Mouse (Mus musculus) hindbrain, postnatal 0 days (tissue): Measurements from ENCODE around the gene Zfp281. TPM values are rescaled to one million over a fixed set of nuclear protein-coding genes. Genes with fewer than 3 reads are reported as not detected.

Source experiments
- ATAC-seq: fragments of 200-750 bp; cut with Nextera tagmentation; 2 replicates; pipeline ENCODE4 v1.8.0; 2017; ENCODE audit warnings: mild to moderate bottlenecking, moderate TSS enrichment, moderate library complexity
- DNase-seq: peaks from one replicate; pipeline ENCODE4 v3.0.0-alpha.2; 2015; ENCODE audit warnings: low spot score
- H3K27ac ChIP-seq: fragments of 300-500 bp; sonication (generic); 2 replicates; pipeline ENCODE4 v1.5.1; 2014; ENCODE audit warnings: mild to moderate bottlenecking
- H3K27me3 ChIP-seq: fragments of 300-500 bp; sonication (generic); 2 replicates; pipeline ENCODE4 v1.6.1; 2014; ENCODE audit warnings: low read length, mixed read lengths; ENCODE audit not compliant: insufficient read depth
- H3K36me3 ChIP-seq: fragments of 300-500 bp; sonication (generic); 2 replicates; pipeline ENCODE4 v1.6.1; 2014; ENCODE audit warnings: low read length, mixed read lengths; ENCODE audit not compliant: insufficient read depth
- H3K4me1 ChIP-seq: fragments of 300-500 bp; sonication (generic); 2 replicates; pipeline ENCODE4 v1.6.1; 2014; ENCODE audit warnings: antibody characterized with exemption, low read length, mixed read lengths; ENCODE audit not compliant: insufficient read depth
- H3K4me2 ChIP-seq: fragments of 300-500 bp; sonication (generic); 2 replicates; pipeline ENCODE4 v1.6.1; 2014; ENCODE audit warnings: low read depth, mild to moderate bottlenecking, low read length, moderate library complexity, mixed read lengths
- H3K4me3 ChIP-seq: fragments of 300-500 bp; sonication (generic); 2 replicates; pipeline ENCODE4 v1.5.1; 2014; ENCODE audit warnings: low read length
- H3K9ac ChIP-seq: fragments of 300-500 bp; sonication (generic); replicated peaks from 2 replicates; pipeline ENCODE4 v1.6.1; 2014; ENCODE audit warnings: mild to moderate bottlenecking, low read length, moderate library complexity, mixed read lengths
- H3K9me3 ChIP-seq: fragments of 300-500 bp; sonication (generic); 2 replicates; pipeline ENCODE4 v1.6.1; 2016; ENCODE audit warnings: low read length, mixed read lengths
- CTCF ChIP-seq: IDR thresholded peaks from 2 replicates; pipeline ENCODE4 v1.5.1; 2016; ENCODE audit warnings: antibody characterized with exemption, control low read depth, low read depth
- WGBS: fragments of 180-500 bp; shearing (Covaris S2); extraction: QIAGEN DNeasy Blood & Tissue Kit; methylation state at CpG from one replicate; pipeline ENCODE4 v1.1.7; 2014; 5-methylcytosine and 5-hydroxymethylcytosine counted together
- polyA plus RNA-seq: library from polyadenylated mRNA; unstranded; fragments of >200 nt; fragmentation: Nextera tagmentation; extraction: Ambion mirVana; gene quantifications from 2 replicates; pipeline ENCODE4 v1.2.1, GENCODE M21; 2015
- total RNA-seq: library from RNA; depleted of rRNA; stranded (reverse); fragments of >200 nt; gene quantifications from 2 replicates; pipeline ENCODE4 v1.2.3, GENCODE M21; 2014

The Zfp281 gene
- total and polyA plus RNA-seq, 2 experiments from 2014 or later, result 19.5 to 22.3 TPM

DNA sequence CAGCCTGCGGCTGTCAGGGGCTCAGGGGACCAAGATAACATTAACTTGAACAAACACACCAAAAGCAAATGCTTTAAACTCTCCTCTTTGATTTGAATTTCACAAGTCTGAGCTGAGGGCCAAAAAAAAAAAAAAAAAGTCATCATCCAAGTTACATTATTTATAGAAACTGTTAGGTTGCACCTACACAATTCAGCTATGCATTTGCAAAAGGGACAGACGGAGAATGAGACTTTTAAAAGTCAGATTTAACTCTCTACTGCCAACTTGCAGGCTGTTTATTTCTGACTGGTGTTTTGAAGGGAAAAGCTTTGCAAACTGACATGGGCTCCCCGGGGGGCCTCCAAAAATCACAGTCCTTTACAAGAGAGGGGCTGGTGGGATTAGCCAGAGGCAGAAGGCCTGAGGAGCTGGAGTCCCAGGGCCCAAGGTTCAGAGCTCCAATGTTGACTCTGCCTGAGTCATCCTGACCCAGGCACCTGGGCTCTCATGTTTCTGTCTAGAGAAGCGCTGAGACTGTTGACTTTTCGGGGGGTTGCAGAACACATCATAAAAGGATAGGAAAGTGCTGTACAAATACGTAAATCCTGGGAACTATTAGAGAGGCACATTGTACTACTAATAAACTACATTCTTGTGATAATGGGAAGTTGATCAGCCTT, 40.4 kb downstream of the Zfp281 start:
- H3K4me2 ChIP-seq, result no peak overlapping the region
- H3K27me3 ChIP-seq, result no peaks in the 10 kb centered on the region
- H3K9me3 ChIP-seq, result no peaks in the 10 kb centered on the region
- ATAC-seq (no peak), DNase-seq (no peak)
- no peak overlapping the region for H3K4me3 ChIP-seq
- WGBS, result 71% methylated on average over 6 of the region's 6 CpGs
- no peak overlapping the region for H3K27ac ChIP-seq
- H3K36me3 ChIP-seq, result no peaks in the 10 kb centered on the region
- H3K9ac ChIP-seq, result no peak overlapping the region
- TF ChIP-seq CTCF, result no peak
- no peaks in the 10 kb centered on the region for H3K4me1 ChIP-seq

DNA sequence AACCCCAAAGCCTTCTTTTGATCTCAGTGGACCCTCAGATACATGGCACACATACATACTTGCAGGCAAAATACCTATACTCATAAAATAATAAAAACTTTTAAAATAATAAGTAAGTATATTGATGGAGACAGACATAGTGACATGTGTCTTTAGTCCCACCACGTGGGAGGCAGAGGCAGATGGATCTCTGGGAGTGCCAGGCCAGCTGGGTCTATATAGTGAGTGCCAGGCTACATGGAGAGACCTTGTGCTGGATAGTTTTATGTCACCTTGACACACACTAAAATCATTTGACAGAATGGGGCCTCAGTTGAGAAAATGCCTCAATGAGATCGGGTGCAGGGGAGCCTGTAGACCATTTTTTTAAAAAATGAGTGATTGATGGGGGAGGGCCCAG, 41.8 kb downstream of the Zfp281 start:
- no peak for DNase-seq
- H3K4me3 ChIP-seq, result no peak overlapping the region
- no peak for ATAC-seq
- H3K4me1 ChIP-seq, result no peaks in the 10 kb centered on the region
- no peak for TF ChIP-seq CTCF
- no peaks in the 10 kb centered on the region for H3K27me3 ChIP-seq
- no peak overlapping the region for H3K9ac ChIP-seq
- H3K4me2 ChIP-seq, result no peak overlapping the region
- H3K9me3 ChIP-seq, result no peaks in the 10 kb centered on the region
- no peaks in the 10 kb centered on the region for H3K36me3 ChIP-seq
- WGBS, result 57% methylated on average over 2 of the region's 2 CpGs
- no peak overlapping the region for H3K27ac ChIP-seq

DNA sequence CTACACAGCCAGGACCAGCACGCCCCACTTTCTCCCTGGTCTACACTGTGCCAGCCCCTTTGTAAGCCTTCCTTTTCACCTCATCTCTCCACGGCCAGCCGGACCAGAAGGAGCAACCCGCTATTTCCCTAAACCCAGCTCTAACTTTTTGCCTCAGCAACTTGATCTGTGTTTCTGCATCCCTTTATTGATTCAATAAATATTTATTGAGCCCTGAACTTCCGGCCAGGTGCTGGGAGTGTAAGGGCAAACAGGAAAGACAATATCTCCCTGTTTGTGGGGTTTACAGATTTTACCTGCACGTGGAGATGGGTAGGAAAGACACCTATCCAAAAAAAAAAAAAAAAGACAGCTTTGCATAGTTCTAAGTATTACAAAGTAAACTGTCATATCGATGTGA, 45.2 kb downstream of the Zfp281 start:
- Histone ChIP-seq H3K27ac (no peak overlapping the region), H3K27me3 (no peaks in the 10 kb centered on the region), H3K4me2 (no peak overlapping the region), H3K36me3 (no peaks in the 10 kb centered on the region), H3K4me3 (no peak overlapping the region), H3K4me1 (no peaks in the 10 kb centered on the region), H3K9ac (no peak overlapping the region), H3K9me3 (no peaks in the 10 kb centered on the region)
- ATAC-seq, result no peak
- TF ChIP-seq CTCF, result no peak
- no peak for DNase-seq
- 76% methylated on average over 7 of the region's 7 CpGs for WGBS

DNA sequence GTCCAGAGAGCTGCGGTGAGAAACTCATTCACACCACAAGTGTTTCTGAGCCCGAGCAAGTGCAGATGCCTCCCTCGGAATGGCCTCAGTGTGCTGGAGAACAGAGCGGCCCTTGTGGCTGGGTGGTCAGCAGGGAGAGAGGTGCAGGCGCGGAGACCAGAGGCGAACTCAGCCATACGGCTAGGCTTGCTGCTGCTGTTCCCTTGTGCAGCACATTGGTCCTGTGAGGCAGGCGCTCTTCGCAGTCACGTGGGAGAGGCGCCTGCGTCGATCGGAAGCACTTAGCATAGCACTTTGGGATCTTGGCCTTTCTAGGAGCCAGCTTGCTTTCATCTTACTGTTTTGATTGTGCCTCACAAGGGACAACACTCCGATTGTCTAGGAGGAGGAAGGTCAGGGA, 45.7 kb downstream of the Zfp281 start:
- TF ChIP-seq CTCF, result no peak
- no peak overlapping the region for H3K9ac ChIP-seq
- H3K27me3 ChIP-seq, result no peaks in the 10 kb centered on the region
- 51% methylated on average over 16 of the region's 16 CpGs for WGBS
- no peak for DNase-seq
- ATAC-seq, result 0 out of 2 replicates have a peak, but pooled peaks have one; percentile 44
- no peaks in the 10 kb centered on the region for H3K36me3 ChIP-seq
- 0 out of 2 replicates have a peak overlapping the region, but pooled peaks have one; percentile 13 for H3K4me2 ChIP-seq
- no peak overlapping the region for H3K4me3 ChIP-seq
- H3K4me1 ChIP-seq, result no peaks in the 10 kb centered on the region
- no peaks in the 10 kb centered on the region for H3K9me3 ChIP-seq
- H3K27ac ChIP-seq, result no peak overlapping the region

DNA sequence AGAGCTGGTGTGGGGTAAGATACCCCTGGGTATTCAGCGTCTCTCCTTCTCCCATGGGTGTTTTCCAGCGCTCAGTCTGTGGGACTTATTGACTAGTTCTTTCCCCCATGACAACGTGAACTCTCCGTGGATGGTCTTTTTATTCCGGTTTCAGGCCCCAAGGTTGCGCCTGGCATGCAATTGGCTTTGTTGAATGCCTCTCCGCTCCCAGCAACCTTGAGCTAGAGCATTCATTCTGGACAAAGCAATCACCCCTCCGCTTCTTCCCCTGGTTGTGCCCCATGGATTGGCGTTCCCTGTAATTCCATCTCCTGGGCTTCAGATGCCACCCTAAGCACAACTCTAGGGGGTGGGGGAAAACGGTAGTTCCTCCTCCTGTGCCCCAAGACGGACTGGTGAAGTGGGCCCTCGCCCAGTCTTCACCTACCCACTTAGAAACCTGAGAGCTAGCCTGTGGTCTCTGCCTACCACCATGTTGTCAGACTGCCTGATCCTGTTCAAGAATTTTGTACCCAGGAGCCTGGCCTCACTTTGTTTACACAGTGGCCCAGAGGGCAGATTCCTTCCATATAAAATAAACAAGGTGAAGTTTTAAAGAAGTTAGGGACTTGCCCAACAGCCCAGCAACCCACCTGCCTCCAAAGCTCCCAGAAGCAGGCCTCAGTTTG, 47.2 kb downstream of the Zfp281 start:
- no peak overlapping the region for H3K4me2 ChIP-seq
- DNase-seq (no peak), ATAC-seq (no peak)
- no peaks in the 10 kb centered on the region for H3K9me3 ChIP-seq
- H3K27me3 ChIP-seq, result no peaks in the 10 kb centered on the region
- H3K4me3 ChIP-seq, result no peak overlapping the region
- 81% methylated on average over 12 of the region's 12 CpGs for WGBS
- TF ChIP-seq CTCF, result no peak
- no peaks in the 10 kb centered on the region for H3K36me3 ChIP-seq
- H3K27ac ChIP-seq, result no peak overlapping the region
- H3K4me1 ChIP-seq, result no peaks in the 10 kb centered on the region
- H3K9ac ChIP-seq, result no peak overlapping the region

- Histone ChIP-seq H3K36me3 (no peaks in the 10 kb centered on the region), H3K27me3 (no peaks in the 10 kb centered on the region), H3K4me3 (no peak overlapping the region), H3K4me1 (no peaks in the 10 kb centered on the region), H3K4me2 (no peak overlapping the region), H3K9ac (no peak overlapping the region), H3K27ac (no peak overlapping the region), H3K9me3 (no peaks in the 10 kb centered on the region)
- no peak for TF ChIP-seq CTCF
- ATAC-seq (no peak), DNase-seq (no peak)
- WGBS, result 91% methylated on average over 6 of the region's 6 CpGs
Observed at GRCm38 (mm10) chr1:136672564-136672963, 47.9 kb downstream of the Zfp281 start.

GRCm38 (mm10) chr1:136673293-136673692, 48.6 kb downstream of the Zfp281 start:
- H3K4me1 ChIP-seq, result no peaks in the 10 kb centered on the region
- H3K27ac ChIP-seq, result no peak overlapping the region
- no peak overlapping the region for H3K9ac ChIP-seq
- DNase-seq (no peak), ATAC-seq (no peak)
- H3K27me3 ChIP-seq, result no peaks in the 10 kb centered on the region
- no peaks in the 10 kb centered on the region for H3K36me3 ChIP-seq
- no peaks in the 10 kb centered on the region for H3K9me3 ChIP-seq
- no peak for TF ChIP-seq CTCF
- 65% methylated on average over 4 of the region's 4 CpGs for WGBS
- no peak overlapping the region for H3K4me3 ChIP-seq
- H3K4me2 ChIP-seq, result no peak overlapping the region
